Mouse (Mus musculus): ENCODE results near the gene Kcmf1. TPM values are rescaled to one million over a fixed set of nuclear protein-coding genes. Genes with fewer than 3 reads are reported as not detected.
"Not testable (repeated sequence)": the region's sequence is repeated elsewhere in the genome, so short reads cannot be mapped to it uniquely, and the experiment has no call there.

Gene Kcmf1
- polyA plus RNA-seq, 1 experiment from 2014 or later: 48.0 TPM

GRCm38 (mm10) chr6:72831858-72832257 is 67.9 kb downstream of the Kcmf1 start:
- H3K4me2 ChIP-seq (replicated peaks): no peak overlapping the region
- no peaks in the 10 kb centered on the region for H3K27me3 ChIP-seq
- WGBS: 60% methylated on average over 3 of the region's 3 CpGs
- no peak overlapping the region for H3K4me3 ChIP-seq
- no peaks in the 10 kb centered on the region; the same call in 1 of the 2 replicates for H3K4me1 ChIP-seq
- H3K9ac ChIP-seq: no peak overlapping the region
- no peak overlapping the region for H3K27ac ChIP-seq
- H3K36me3 ChIP-seq: no peaks in the 10 kb centered on the region
- peaks cover 4% of the 10 kb centered on the region; the same call in 1 of the 2 replicates for H3K9me3 ChIP-seq
- ATAC-seq (ENCODE audit: insufficient number of reproducible peaks, insufficient read depth, low FRiP score, low TSS enrichment): no peak

- no peak overlapping the region for H3K9ac ChIP-seq
- no peak overlapping the region for H3K4me2 ChIP-seq (replicated peaks)
- H3K27me3 ChIP-seq: no peaks in the 10 kb centered on the region
- no peak overlapping the region for H3K27ac ChIP-seq
- H3K4me3 ChIP-seq: no peak overlapping the region
- no peaks in the 10 kb centered on the region for H3K36me3 ChIP-seq
- H3K4me1 ChIP-seq: no peaks in the 10 kb centered on the region; the same call in 1 of the 2 replicates
- ATAC-seq (ENCODE audit: insufficient number of reproducible peaks, insufficient read depth, low FRiP score, low TSS enrichment): no peak
- WGBS: 16% methylated on average over 3 of the region's 3 CpGs
- H3K9me3 ChIP-seq: peaks cover 4% of the 10 kb centered on the region; the same call in 1 of the 2 replicates
Measured at GRCm38 (mm10) chr6:72831276-72831675, 68.5 kb downstream of the Kcmf1 start.

DNA sequence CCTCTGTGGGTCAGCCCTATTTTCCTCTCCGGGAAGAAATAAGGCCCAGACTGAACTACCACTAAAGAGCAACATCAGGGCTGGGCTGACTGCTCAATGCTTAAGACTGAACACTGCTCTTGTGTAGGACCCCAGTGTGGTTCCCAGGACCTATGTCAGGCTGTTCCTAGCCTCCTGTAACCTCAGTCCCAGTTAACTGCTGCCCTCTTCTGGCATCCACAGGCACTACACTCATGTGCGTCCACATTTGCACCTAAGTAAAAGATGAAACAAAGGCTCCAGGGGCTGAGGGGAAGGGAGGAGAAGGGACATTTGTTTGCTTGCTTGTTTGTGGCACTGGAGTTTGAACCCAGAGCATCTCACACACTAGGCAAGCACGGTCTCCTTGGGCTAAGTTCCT is 70.9 kb downstream of the Kcmf1 start:
- H3K4me2 ChIP-seq (replicated peaks): no peak overlapping the region
- 77% methylated on average over 3 of the region's 3 CpGs for WGBS
- H3K27me3 ChIP-seq: no peaks in the 10 kb centered on the region
- H3K36me3 ChIP-seq: no peaks in the 10 kb centered on the region
- H3K27ac ChIP-seq: no peak overlapping the region
- H3K9me3 ChIP-seq: peaks cover 4% of the 10 kb centered on the region; the same call in 1 of the 2 replicates
- no peak overlapping the region for H3K9ac ChIP-seq
- ATAC-seq (ENCODE audit: insufficient number of reproducible peaks, insufficient read depth, low FRiP score, low TSS enrichment): no peak
- H3K4me3 ChIP-seq: no peak overlapping the region
- peaks cover 10% of the 10 kb centered on the region for H3K4me1 ChIP-seq

DNA sequence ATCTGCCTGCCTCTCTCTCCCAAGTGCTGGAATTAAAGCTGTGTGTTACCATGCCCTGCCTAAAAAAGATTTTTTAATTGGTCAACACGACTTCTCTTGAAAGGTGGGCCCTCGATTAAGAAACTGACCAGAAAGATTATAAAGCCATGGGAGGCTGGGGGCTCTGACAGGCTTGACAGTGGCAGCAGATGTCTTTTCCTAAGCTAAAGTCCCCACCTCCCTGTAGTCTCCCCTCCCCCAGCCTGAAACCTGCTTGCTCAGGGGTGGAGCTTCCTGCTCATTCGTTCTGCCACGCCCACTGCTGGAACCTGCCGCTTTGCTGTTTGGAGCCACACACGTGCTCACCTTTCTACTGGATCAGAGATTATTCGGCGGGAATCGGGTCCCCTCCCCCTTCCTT is 71.7 kb downstream of the Kcmf1 start:
- H3K4me3 ChIP-seq; ATAC-seq (ENCODE audit: insufficient number of reproducible peaks, insufficient read depth, low FRiP score, low TSS enrichment); H3K36me3 ChIP-seq; H3K4me1 ChIP-seq; H3K9me3 ChIP-seq; H3K9ac ChIP-seq; H3K27me3 ChIP-seq; H3K27ac ChIP-seq; H3K4me2 ChIP-seq (replicated peaks): not testable (repeated sequence)
- WGBS: 4% methylated on average over 9 of the region's 9 CpGs

DNA sequence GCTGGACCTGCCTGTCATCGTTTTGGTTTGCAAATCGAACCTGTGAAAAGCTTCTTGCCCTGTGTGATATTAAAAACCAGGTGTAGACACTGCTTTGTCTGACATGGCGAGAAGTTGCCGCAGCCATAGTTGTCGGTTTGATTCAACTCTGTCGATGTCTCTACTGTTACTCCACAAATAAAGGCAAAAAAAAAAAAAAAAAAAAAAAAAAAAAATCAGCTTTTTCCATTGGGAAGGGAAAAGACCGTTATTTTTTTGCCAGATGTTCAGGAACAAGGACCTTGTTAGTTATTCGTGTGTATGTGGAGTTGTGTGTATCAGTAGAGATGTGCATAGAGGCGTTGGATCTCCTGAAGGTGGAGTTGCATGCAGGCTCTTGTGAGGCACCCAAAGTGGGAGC is 74.0 kb downstream of the Kcmf1 start:
- no peak overlapping the region for H3K4me2 ChIP-seq (replicated peaks)
- WGBS: 54% methylated on average over 9 of the region's 9 CpGs
- peaks cover 10% of the 10 kb centered on the region for H3K4me1 ChIP-seq
- no peaks in the 10 kb centered on the region for H3K27me3 ChIP-seq
- no peak overlapping the region for H3K27ac ChIP-seq
- no peak overlapping the region for H3K4me3 ChIP-seq
- no peak for ATAC-seq (ENCODE audit: insufficient number of reproducible peaks, insufficient read depth, low FRiP score, low TSS enrichment)
- H3K9ac ChIP-seq: no peak overlapping the region
- H3K9me3 ChIP-seq: peaks cover 4% of the 10 kb centered on the region; the same call in 1 of the 2 replicates
- H3K36me3 ChIP-seq: no peaks in the 10 kb centered on the region

GRCm38 (mm10) chr6:72824971-72825737 is 74.6 kb downstream of the Kcmf1 start:
- Histone ChIP-seq H3K9ac (peak overlapping the region; percentile 52), H3K36me3 (no peaks in the 10 kb centered on the region), H3K4me2 (replicated peaks) (peak overlapping the region; percentile 51), H3K27me3 (no peaks in the 10 kb centered on the region), H3K9me3 (peaks cover 4% of the 10 kb centered on the region; the same call in 1 of the 2 replicates), H3K4me1 (peaks cover 10% of the 10 kb centered on the region), H3K27ac (no peak overlapping the region), H3K4me3 (peak overlapping the region; percentile 28)
- ATAC-seq (ENCODE audit: insufficient number of reproducible peaks, insufficient read depth, low FRiP score, low TSS enrichment): no peak
- WGBS: 7% methylated on average over 26 of the region's 26 CpGs

DNA sequence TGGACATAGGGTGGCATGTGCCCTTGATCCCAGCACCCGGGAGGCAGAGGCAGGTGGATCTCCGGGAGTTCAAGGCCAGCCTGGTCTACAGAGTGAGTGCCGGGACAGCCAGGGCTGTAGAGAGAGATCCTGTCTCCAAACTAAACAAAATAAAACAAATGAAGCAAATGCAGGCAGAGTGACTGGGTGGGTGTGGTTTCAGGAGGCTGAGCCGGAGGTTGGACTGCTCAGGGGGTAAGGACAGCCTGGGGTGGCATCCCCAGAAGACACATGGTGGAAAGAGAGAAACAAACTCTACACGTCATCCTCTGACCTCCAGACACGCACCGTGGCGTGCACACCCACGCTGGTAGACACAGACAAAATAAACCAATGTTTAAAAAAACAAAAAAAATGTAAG is 86.3 kb downstream of the Kcmf1 start:
- Histone ChIP-seq H3K9me3 (no peaks in the 10 kb centered on the region), H3K9ac (no peak overlapping the region), H3K27ac (no peak overlapping the region), H3K4me3 (no peak overlapping the region), H3K4me1 (no peaks in the 10 kb centered on the region), H3K27me3 (no peaks in the 10 kb centered on the region), H3K36me3 (no peaks in the 10 kb centered on the region), H3K4me2 (replicated peaks) (no peak overlapping the region)
- no peak for ATAC-seq (ENCODE audit: insufficient number of reproducible peaks, insufficient read depth, low FRiP score, low TSS enrichment)
- WGBS: 66% methylated on average over 9 of the region's 9 CpGs

DNA sequence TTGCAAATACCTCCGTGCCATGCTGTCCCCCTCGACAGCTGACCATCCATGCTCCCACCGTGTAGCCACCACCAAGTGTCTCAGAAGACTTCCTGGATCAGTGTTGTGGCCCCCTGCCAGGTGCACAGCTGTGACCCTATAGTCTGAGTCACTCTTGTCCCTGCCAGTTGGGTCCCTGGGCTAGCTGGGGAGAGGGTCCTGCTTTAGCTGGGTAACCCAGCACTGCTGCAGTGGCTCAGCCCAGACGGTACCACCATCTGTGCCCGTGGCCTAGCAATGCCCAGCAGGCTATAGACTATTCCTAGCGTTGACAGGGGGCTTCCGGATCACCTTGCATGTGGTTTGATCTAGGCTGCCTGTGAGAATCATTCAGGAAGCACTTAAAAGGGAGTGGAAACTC is 89.5 kb downstream of the Kcmf1 start:
- no peaks in the 10 kb centered on the region for H3K9me3 ChIP-seq
- no peaks in the 10 kb centered on the region for H3K4me1 ChIP-seq
- H3K4me2 ChIP-seq (replicated peaks): no peak overlapping the region
- H3K9ac ChIP-seq: no peak overlapping the region
- no peak overlapping the region for H3K27ac ChIP-seq
- no peaks in the 10 kb centered on the region for H3K36me3 ChIP-seq
- 78% methylated on average over 7 of the region's 7 CpGs for WGBS
- ATAC-seq (ENCODE audit: insufficient number of reproducible peaks, insufficient read depth, low FRiP score, low TSS enrichment): no peak
- no peaks in the 10 kb centered on the region for H3K27me3 ChIP-seq
- H3K4me3 ChIP-seq: no peak overlapping the region

DNA sequence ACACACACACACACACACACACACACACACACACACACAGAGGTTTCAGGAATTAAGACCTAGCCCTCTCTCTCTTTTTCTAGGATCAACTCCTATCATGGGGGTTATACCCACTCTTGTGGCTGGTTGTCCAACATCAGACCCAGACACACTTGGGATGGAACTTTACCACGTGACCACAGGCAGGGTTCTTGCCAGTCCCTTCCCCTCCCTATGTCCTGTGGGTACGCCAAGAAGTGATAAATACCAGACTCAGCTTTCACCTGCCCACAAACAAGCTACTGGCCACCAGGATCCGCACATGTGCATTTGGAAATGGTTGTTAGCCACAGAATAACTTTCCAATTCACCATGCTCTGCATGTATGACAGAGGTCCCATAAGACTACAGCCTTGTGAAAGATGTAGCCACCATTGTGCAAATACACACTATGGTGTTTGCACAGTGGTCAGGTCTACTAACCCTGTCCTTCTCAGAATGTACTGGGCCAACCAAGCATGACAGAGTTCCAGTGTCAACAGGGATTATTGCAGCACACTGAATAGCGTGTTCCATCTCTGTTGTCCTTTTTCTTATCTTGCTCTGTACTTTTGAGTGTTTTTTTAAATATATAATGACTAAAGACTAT is 90.1 kb downstream of the Kcmf1 start:
- H3K9ac ChIP-seq: no peak overlapping the region
- H3K36me3 ChIP-seq: no peaks in the 10 kb centered on the region

DNA sequence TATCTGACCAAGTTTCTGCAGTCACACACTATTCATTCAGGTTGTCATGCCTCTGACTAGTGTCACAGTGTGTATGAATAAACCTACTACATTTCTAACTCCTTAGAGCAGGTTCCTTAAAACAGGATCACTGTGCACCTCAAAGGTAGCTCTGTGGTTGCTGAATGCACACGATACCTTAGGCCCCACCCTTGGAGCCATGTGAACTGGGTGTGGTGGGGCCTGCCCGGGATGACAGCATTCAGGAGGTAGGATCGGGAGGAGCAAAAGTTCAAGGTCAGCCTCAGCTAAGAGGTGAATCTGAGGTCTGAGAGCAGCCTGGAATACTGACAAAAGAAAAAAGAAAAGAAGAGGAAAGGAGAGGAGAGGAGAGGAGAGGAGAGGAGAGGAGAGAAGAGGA is 91.4 kb downstream of the Kcmf1 start:
- Histone ChIP-seq H3K9me3 (no peaks in the 10 kb centered on the region), H3K27me3 (no peaks in the 10 kb centered on the region), H3K4me1 (no peaks in the 10 kb centered on the region), H3K36me3 (no peaks in the 10 kb centered on the region), H3K9ac (no peak overlapping the region), H3K4me2 (replicated peaks) (no peak overlapping the region), H3K4me3 (no peak overlapping the region), H3K27ac (no peak overlapping the region)
- no peak for ATAC-seq (ENCODE audit: insufficient number of reproducible peaks, insufficient read depth, low FRiP score, low TSS enrichment)
- WGBS: 72% methylated on average over 3 of the region's 3 CpGs

More for the DNA sequence above, 90.1 kb downstream of the Kcmf1 start:
- no peak overlapping the region for H3K27ac ChIP-seq
- WGBS: 80% methylated on average over 4 of the region's 4 CpGs
- no peaks in the 10 kb centered on the region for H3K4me1 ChIP-seq
- H3K9me3 ChIP-seq: no peaks in the 10 kb centered on the region
- no peak for ATAC-seq (ENCODE audit: insufficient number of reproducible peaks, insufficient read depth, low FRiP score, low TSS enrichment)
- no peak overlapping the region for H3K4me2 ChIP-seq (replicated peaks)
- H3K4me3 ChIP-seq: no peak overlapping the region
- H3K27me3 ChIP-seq: no peaks in the 10 kb centered on the region

- no peak for ATAC-seq (ENCODE audit: insufficient number of reproducible peaks, insufficient read depth, low FRiP score, low TSS enrichment)
- no peaks in the 10 kb centered on the region for H3K4me1 ChIP-seq
- H3K9me3 ChIP-seq: no peaks in the 10 kb centered on the region
- H3K9ac ChIP-seq: no peak overlapping the region
- no peaks in the 10 kb centered on the region for H3K27me3 ChIP-seq
- WGBS: 88% methylated on average over 6 of the region's 6 CpGs
- no peak overlapping the region for H3K4me3 ChIP-seq
- H3K4me2 ChIP-seq (replicated peaks): no peak overlapping the region
- H3K36me3 ChIP-seq: no peaks in the 10 kb centered on the region
- H3K27ac ChIP-seq: no peak overlapping the region
Measured at GRCm38 (mm10) chr6:72803669-72804068, 96.1 kb downstream of the Kcmf1 start.

DNA sequence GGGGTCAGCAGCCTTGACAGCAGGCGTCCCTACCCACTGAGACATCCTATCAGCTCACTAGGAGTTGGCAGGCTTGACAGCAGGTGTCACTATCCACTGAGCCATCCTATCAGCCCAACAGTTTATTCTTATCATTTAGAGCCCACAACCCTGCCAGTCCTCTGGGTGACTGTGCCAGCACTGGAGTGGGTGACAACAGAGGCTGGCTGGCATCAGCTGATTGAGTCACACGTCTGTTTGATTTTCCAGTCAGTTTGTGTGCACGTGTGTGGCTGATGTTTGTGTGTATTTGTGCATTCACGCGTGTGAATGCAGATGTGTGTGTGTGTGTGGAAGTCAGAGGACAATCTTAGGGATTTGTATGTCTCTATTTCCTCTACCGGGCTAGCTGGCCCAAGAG is 97.7 kb downstream of the Kcmf1 start:
- WGBS: 90% methylated on average over 6 of the region's 6 CpGs
- ATAC-seq (ENCODE audit: insufficient number of reproducible peaks, insufficient read depth, low FRiP score, low TSS enrichment): no peak

More for the DNA sequence above, 97.7 kb downstream of the Kcmf1 start:
- H3K36me3 ChIP-seq: no peaks in the 10 kb centered on the region
- H3K4me3 ChIP-seq: no peak overlapping the region
- H3K27me3 ChIP-seq: no peaks in the 10 kb centered on the region
- no peaks in the 10 kb centered on the region for H3K9me3 ChIP-seq
- H3K9ac ChIP-seq: no peak overlapping the region
- H3K4me2 ChIP-seq (replicated peaks): no peak overlapping the region
- H3K4me1 ChIP-seq: no peaks in the 10 kb centered on the region
- no peak overlapping the region for H3K27ac ChIP-seq

All from embryonic facial prominence, embryonic 12.5 days (tissue).